Mouse (Mus musculus): ENCODE measurements around the gene Rp2.
A peak's percentile ranks its signal among the peaks of the same experiment; 100 is the strongest.

The Rp2 gene

GRCm38 (mm10) chrX:20425140-20425838 is 61.0 kb downstream of the Rp2 start, which contains the start of gene Jade3:
Gene Jade3 (plus strand): TSS chrX:20425688.
- DNase-seq (ENCODE audit: low read depth), result peak; percentile 65

GRCm38 (mm10) chrX:20425839-20426449 is 61.7 kb downstream of the Rp2 start:
- DNase-seq (ENCODE audit: low read depth), result peak; percentile 20
